Mouse (Mus musculus) monocyte, adult 59 days (primary cell): ENCODE results near the gene Sebox. TPM values are rescaled to one million over a fixed set of nuclear protein-coding genes. Genes with fewer than 3 reads are reported as not detected.

Experiments
- total RNA-seq, 2 experiments: library from RNA; stranded (reverse); gene quantifications; one replicate each; pipeline ENCODE4 v1.2.4; 2023

The Sebox gene
- total RNA-seq, result not detected

GRCm38 (mm10) chr11:78502909-78503650 is at the start of gene Sebox:
Gene Sebox, plus strand, starts transcription at chr11:78503447.

GRCm38 (mm10) chr11:78465568-78466180 is 37.6 kb upstream of the Sebox start, which contains the start of gene Slc46a1:
Gene Slc46a1, plus strand, starts transcription at chr11:78465697.

GRCm38 (mm10) chr11:78497544-78498522 is 5.4 kb upstream of the Sebox start, which contains the start of gene Sarm1:
Gene Sarm1, minus strand, starts transcription at chr11:78497754.

GRCm38 (mm10) chr11:78499004-78499403 is 4.2 kb upstream of the Sebox start, which contains the start of gene Vtn:
Gene Vtn, plus strand, starts transcription at chr11:78499091.

GRCm38 (mm10) chr11:78512025-78512957 is 9.0 kb downstream of the Sebox start, which contains the start of the genes Tmem199 and Poldip2:
Gene Tmem199, minus strand, starts transcription at chr11:78512172.
Gene Poldip2, plus strand, starts transcription at chr11:78512193.

GRCm38 (mm10) chr11:78536080-78536689 is 32.9 kb downstream of the Sebox start, which contains the start of the genes Tnfaip1 and Ift20:
Gene Tnfaip1, minus strand, starts transcription at chr11:78536332.
Gene Ift20, plus strand, starts transcription at chr11:78536361.

GRCm38 (mm10) chr11:78550168-78551058 is 47.2 kb downstream of the Sebox start, which contains the start of gene Tmem97:
Gene Tmem97, minus strand, starts transcription at chr11:78550777.

Other genes with a start within 250 kb of the Sebox start
- gene 2610507B11Rik, start 241.7 kb upstream of the Sebox start, total RNA-seq, result 100 to 1,000 TPM; 105 to 107 TPM
- 1 to 10 TPM; 1.5 TPM for gene BC030499, start 212.6 kb upstream of the Sebox start, total RNA-seq
- 1 to 10 TPM in 1 of 2 experiments, under 1 TPM in 1; 0.81 to 2.9 TPM for gene Spag5, start 201.9 kb upstream of the Sebox start, total RNA-seq
- gene Aldoc, start 180.5 kb upstream of the Sebox start, total RNA-seq, result 1 to 10 TPM; 7.4 to 9.0 TPM
- 10 to 100 TPM; 60.7 to 63.9 TPM for gene Pigs, start 175.0 kb upstream of the Sebox start, total RNA-seq
- 10 to 100 TPM; 69.6 to 82.3 TPM for gene Unc119, start 160.0 kb upstream of the Sebox start, total RNA-seq
- gene Foxn1, start 116.9 kb upstream of the Sebox start, total RNA-seq, result not detected
- under 1 TPM in 1 of 2 experiments, not detected in 1; 0.66 TPM for gene Slc13a2, start 81.2 kb upstream of the Sebox start, total RNA-seq
- 1 to 10 TPM; 5.9 to 7.9 TPM for gene Slc46a1, start 37.8 kb upstream of the Sebox start, total RNA-seq
- gene Sarm1, start 5.7 kb upstream of the Sebox start, total RNA-seq, result 1 to 10 TPM; 1.9 TPM
- gene Vtn, start 4.4 kb upstream of the Sebox start, total RNA-seq, result not detected
- 10 to 100 TPM; 18.9 to 24.0 TPM for gene Tmem199, start 8.7 kb downstream of the Sebox start, total RNA-seq
- 10 to 100 TPM; 24.6 to 28.4 TPM for gene Poldip2, start 8.7 kb downstream of the Sebox start, total RNA-seq
- 10 to 100 TPM; 16.8 to 17.1 TPM for gene Tnfaip1, start 32.9 kb downstream of the Sebox start, total RNA-seq
- 10 to 100 TPM; 31.8 to 33.8 TPM for gene Ift20, start 32.9 kb downstream of the Sebox start, total RNA-seq
- gene Tmem97, start 47.3 kb downstream of the Sebox start, total RNA-seq, result 10 to 100 TPM; 12.3 to 15.0 TPM
- gene Nlk, start 193.9 kb downstream of the Sebox start, total RNA-seq, result 10 to 100 TPM; 15.1 to 16.1 TPM
- gene Ccnq, start 248.3 kb downstream of the Sebox start, total RNA-seq, result 10 to 100 TPM; 10.7 to 12.2 TPM